Mouse (Mus musculus) yolk sac, embryonic 10.5 days (tissue): ENCODE data around the gene Mlx.
A peak's percentile ranks its signal among the peaks of the same experiment; 100 is the strongest.

ENCODE experiments used
- DNase-seq: peaks from one replicate; pipeline ENCODE4 v3.0.0-alpha.2; 2017; ENCODE audit warnings: low spot score

The Mlx gene

DNA sequence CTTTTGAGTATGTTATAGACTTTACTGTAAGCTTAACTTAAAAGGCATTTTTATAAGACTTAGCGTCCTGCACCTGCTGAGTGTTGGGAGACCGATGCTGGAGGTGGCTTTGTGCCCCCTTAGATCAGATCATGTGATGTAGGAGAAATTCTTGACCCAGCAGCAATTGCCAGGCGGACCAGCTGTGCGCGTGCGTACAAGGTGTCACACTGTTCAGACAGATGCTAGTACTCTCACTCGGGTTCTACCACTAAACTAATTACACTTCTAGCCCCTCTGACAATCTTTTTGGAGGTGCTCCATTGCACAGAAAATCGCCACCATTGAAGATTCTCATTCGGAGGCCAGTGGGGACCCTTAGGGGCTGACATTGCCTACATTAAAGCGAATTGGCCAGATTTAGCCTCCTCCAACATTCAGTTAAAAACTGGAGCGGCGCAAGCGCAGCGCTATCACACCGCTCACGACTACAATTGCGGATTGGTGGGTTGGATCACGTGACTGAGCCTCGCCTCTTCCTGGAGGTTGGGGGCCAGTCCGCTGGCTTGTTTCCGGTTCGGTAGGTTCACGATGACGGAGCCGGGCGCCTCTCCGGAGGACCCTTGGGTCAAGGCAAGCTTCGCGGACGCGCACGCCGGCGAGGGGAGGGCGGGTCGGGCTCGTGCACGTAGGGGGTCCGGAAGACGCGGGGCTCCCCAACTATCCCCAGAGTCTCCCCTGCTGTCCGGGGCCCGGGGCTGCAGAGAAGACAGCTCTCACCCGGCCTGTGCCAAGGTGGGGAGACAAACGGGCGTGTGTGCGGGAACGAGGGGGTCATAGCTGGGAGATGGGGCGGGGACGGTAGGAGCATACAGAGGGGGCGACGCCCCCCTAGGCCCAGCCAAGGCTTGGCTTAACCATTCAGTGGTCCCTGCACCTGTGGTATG lies at the start of gene Mlx:
Gene Mlx (plus strand): TSS at position 522 of the 926 bp plus-strand sequence.
- peak; percentile 90 for DNase-seq

DNA sequence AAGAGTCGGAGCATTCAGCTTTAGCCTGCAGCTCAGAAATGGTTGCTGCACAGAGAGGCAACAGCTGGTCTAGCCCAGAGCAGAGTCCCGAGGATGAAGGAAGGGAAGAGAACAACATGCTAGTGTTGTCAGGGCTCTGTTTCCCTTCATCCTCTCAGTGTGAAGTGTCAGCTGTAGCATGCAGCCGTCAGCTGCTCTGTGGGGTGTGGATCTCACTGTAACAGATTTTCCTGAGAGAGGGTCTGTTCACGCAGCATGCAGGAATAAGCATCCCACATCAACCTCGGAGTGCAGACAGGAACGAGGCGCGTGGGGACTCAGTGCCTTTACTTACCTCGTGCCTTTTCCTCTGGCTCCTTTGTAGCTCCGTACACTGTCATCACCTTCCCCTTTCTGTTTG lies 49.3 kb upstream of the Mlx start:
- DNase-seq: no peak

DNA sequence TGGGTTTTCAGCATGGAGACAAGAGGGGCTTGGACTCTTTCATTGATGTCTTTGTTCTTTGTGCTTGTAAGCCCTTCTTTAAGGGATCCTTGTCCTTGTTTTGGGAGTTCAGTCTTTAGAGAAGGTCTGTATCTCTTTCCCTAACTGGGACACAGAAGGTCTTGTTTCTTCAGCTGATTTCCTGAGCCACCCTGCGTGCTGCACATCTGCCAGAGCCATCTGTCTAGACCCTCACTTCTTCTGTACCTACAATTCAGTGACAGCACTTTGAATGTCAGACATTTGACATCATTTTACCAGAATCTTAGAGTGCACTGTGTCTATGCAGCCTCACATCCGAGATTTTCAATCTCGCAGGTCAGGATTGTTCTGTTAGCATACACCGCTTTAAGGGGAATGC lies 41.3 kb upstream of the Mlx start:
- no peak for DNase-seq

GRCm38 (mm10) chr11:101046440-101046839 lies 40.6 kb upstream of the Mlx start:
- DNase-seq: peak; percentile 71

DNA sequence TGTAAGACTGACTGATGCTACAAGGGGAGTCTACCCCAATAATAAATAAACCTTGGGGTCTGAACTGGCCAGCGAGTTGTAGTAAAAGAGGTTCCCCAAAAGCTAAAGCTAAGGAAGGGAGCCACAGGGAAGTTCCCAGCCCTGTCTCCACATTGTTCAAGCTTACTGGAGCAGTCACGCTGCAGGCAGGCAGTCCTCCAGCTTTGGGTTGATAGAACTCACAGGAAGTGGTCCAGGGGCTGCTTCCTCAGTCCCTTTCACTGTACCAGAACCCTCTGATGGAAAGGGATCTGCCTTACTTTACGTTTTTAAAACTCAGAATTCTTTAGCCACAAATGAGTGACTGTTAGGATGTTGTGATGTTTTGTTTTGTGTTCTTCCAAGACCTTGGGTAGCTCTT lies 39.6 kb upstream of the Mlx start:
- no peak for DNase-seq

GRCm38 (mm10) chr11:101050359-101050758 lies 36.7 kb upstream of the Mlx start:
- DNase-seq: no peak

DNA sequence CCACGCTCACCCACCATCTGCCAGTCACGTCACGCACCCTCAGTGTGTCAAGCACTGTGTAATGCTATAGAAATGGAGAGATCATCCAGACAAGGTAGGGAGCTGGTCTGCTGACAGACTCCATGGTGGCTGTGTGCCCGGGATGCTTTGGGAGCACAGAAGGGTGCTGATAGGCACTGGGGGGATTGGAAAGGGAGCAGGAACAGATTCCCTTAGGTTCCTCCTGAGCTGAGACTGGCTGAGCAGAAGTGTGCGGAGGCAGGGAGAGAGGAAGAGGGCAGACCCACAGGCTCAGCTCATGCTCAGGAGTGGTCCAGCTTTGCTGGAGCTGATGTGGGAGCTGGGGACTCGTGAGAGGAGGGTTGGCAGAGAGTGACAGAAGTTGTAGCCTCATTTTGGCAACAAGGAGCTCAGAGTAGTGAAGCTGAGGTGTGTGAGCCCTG lies 36.0 kb upstream of the Mlx start:
- no peak for DNase-seq

DNA sequence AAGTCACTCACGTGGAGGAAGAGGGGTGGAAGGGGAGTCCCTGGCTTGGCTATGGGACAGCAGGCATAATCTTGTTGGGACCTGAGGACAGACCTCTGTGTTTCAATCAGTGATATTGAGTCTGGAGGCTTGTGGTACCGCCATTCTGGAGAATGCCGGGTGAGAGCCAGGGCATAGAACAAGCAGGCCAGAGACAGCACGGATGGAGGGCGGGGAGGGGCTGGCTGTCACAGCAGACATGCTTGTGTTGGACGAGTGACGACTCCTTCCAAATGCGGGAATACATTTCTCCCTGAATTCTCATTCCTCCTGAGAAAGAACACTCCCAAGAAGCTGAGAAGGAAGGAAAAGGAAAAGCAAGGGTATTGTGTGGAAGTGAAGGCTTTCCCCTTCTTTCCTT lies 35.5 kb upstream of the Mlx start:
- no peak for DNase-seq

DNA sequence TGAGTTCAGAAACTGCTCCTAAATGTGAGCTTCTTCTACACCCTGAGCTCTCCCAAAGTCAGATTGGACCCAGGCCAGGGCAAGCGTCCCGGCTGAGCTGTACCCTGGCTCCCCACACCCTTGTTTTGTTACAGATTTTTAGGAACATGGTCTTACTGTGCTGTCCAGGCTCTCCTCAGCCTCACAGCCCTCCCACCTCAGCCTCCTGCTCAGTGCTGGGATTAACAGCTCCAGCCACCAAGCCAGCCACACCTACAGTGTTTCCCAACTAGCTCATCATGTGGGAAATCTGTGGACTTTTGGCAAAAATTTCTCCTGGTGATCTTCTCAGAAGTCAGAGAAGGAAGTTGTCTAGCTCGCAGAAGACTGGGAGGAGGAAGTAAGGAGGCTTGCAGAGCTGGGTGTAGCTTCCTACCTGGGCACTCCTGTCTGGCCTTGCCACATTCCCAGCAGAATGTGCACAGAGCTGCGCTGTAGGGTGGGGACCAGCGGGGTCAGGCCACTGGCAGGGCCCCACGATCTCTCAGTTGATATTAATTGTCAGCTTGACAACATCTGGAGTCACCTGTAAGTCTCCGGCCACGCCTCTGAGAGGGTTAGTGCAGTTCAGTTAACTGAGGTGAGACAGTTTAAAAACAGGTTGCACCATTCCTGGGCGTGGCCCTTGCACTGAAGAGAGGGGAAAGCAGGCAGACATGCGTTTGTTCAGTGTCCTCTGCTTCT lies 34.2 kb upstream of the Mlx start:
- DNase-seq: no peak

DNA sequence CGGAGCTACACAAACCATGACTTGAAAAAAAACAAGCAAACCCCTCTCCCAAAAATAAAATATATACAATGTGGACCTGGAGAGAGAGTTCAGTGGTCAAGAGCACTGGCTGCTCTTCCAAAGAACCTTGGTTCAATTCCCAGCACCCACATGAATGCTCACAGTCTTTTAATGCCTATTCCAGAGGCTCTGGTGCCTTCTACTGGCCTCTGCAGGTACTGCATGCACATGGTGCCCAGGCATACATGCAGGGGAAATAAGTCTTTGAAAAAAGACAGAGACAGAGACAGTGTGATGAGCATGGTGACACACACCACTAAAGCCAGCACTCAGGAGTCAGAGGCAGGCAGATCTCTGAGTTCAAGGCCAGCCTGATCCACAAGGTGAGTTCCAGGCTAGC lies 33.1 kb upstream of the Mlx start:
- no peak for DNase-seq

DNA sequence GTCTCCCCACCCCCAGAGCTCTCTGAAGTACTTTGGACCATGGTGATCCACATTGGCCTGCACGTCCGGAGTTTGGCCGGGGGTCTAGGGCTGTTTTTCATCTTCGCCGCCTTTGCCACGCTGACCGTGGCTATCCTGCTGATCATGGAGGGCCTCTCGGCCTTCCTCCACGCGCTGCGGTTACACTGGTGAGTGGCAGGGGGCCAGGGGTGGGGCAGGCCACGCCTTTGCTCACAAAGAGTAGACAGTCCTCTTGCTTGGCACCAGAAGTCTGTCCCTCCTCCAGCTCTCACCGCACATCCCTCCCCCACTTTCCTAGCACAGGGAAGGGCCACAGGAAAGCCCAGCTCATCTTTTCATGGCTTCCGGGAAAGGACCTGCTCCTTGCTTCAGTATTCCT lies 31.7 kb upstream of the Mlx start:
- DNase-seq: no peak

DNA sequence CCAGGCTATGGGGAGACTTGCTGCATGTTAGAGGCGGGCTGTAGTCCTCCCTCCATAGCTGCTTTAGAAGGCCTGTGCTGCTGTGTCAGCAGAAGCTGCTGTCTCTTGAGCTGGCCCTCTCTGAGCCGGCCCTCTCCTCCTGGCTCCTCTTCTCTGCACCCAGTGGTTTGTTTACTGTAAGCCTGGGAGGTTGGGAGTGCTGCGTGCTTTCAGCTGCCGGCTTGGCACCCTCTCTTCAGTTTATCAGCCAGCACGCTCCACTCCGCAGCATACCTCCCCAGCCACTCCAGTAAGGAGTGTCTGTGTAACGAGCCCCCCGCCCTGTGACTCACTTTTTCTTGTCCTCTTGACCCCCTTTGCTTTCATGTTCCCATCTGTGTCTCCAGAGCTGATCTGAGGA lies 30.2 kb upstream of the Mlx start:
- DNase-seq: peak; percentile 84

- peak; percentile 68 for DNase-seq
Measured at GRCm38 (mm10) chr11:101057860-101058259, 29.2 kb upstream of the Mlx start.

GRCm38 (mm10) chr11:101058726-101059125 lies 28.4 kb upstream of the Mlx start:
- DNase-seq: peak; percentile 68

GRCm38 (mm10) chr11:101059473-101059872 lies 27.6 kb upstream of the Mlx start:
- no peak for DNase-seq

DNA sequence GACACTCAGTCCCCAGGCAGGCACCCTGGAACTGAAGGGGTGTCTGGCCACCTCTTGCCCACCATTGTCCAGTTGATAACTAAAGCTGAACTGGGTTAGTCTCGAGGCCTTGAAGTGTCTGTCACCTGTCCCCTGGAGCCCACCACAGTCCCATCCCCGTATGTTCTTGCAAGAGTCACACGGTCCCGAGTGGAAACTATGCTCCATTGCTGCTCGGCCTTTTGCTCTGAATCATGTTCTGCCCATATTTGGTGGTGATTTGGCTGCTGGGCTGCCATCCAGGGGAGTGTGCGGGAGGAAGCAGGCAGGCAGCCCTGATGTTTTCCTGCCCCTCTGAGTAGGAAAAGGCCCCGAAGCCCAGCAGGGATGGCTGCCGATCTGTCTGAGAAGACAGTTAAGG lies 27.0 kb upstream of the Mlx start:
- DNase-seq: no peak

- no peak for DNase-seq
Measured at GRCm38 (mm10) chr11:101061049-101061448, 26.0 kb upstream of the Mlx start.

DNA sequence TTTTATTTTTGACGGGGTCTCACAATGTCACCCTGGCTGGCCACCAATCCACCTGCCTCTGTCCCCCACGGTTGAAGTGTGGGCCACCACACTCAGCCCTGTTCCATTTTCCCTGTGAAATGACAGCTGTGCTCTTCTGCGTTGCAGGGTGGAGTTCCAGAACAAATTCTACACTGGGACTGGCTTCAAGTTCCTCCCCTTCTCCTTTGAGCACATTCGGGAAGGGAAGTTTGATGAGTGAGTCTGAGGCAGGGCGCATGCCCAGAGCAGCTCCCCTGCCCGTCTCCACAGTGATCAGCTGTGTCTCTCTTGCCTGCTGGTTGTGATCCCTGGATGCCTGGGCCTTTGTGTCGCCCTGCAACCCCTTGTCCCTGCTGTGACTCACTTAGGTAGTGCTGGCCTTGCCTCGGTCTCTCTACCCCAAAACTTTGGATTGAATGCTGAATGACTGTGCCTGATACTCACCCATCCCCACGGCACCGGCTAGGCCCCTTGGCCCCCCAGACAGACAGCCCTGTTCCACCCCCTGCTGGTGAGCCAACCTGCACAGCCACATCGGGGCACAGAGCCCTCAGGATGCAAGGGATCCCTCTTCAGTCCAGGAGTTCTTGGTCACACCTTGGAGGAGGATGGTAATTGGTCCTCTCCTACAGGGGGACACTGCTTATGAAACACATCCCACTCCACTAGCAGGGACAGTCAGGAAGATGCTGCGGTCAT lies 24.8 kb upstream of the Mlx start:
- no peak for DNase-seq

- DNase-seq: peak; percentile 74
Measured at GRCm38 (mm10) chr11:101062971-101063675, 24.0 kb upstream of the Mlx start.

DNA sequence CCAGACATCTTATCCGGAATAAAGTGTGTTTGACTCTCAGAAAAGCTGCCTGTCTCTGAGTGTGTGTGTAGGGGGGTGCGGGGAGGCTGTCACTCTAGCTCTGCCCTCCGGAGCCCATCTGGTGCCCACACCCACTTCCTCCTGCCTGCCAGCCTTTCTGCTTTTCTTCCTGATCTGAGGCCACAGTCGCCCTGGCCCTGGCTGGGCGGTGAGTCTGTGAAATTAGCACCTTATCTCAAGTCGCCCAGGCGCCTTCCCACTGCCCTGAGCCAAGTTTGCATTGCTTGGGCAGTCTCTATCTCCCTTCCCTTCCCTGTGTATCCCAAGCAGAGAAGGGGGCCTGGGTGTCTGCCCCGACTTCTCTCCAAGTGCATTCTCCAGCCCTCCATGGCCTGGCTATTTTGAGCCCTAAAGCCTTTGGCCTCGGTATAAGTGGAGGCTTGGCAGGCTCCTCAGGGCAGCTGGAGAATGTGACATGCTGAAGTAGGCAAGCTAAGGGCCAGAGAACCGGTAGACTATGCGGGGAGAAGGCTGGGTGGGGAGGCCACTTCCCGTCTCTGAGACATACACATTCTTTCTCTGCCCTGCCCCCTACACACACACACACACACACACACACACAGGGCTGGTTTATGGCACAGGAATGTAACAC lies 23.3 kb upstream of the Mlx start:
- peak; percentile 83 for DNase-seq

DNA sequence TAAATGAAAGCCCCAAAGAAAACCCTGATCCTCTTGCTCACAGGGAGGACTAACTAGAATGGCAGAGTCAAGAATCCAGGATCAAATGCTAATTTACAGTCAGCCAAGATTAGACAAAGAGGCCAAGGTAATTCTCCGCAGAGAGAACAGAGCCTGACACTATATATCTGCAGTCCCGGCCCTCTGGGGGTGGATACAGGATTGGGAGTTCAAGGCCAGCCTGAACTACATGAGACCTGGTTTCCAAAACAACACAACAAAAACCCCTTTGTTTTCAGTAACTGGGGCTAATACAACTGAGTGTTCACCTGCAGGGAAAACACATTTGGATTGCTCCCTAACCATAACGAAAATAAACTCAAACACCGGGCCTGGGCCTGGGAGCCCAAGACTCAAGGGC lies 22.6 kb upstream of the Mlx start:
- no peak for DNase-seq
